Mouse (Mus musculus) limb, embryonic 14.5 days (tissue): Measurements from ENCODE around the gene Mrps18a. TPM values are rescaled to one million over a fixed set of nuclear protein-coding genes. Genes with fewer than 3 reads are reported as not detected.

Experiments
- ATAC-seq: fragments of 200-750 bp; cut with Nextera tagmentation; 2 replicates; pipeline ENCODE4 v1.8.0; 2017; ENCODE audit warnings: low read depth, moderate number of reproducible peaks, moderate TSS enrichment; ENCODE audit not compliant: low FRiP score
- DNase-seq: peaks from one replicate; pipeline ENCODE4 v3.0.0-alpha.2; 2015; ENCODE audit warnings: low spot score
- H3K27ac ChIP-seq: fragments of 300-500 bp; sonication (generic); replicated peaks from 2 replicates; pipeline ENCODE4 v1.5.1; 2014; ENCODE audit warnings: low read depth, mild to moderate bottlenecking, low read length, moderate library complexity, mixed read lengths
- H3K27me3 ChIP-seq: fragments of 300-500 bp; sonication (generic); 2 replicates; pipeline ENCODE4 v1.6.1; 2014; ENCODE audit warnings: low read length, mixed read lengths; ENCODE audit not compliant: control insufficient read depth, insufficient read depth
- H3K36me3 ChIP-seq: fragments of 300-500 bp; sonication (generic); 2 replicates; pipeline ENCODE4 v1.6.1; 2014; ENCODE audit warnings: mild to moderate bottlenecking, low read length, moderate library complexity, mixed read lengths; ENCODE audit not compliant: control insufficient read depth, insufficient read depth
- H3K4me1 ChIP-seq: fragments of 300-500 bp; sonication (generic); 2 replicates; pipeline ENCODE4 v1.6.1; 2014; ENCODE audit warnings: antibody characterized with exemption, low read length, mixed read lengths; ENCODE audit not compliant: control insufficient read depth, insufficient read depth
- H3K4me2 ChIP-seq: fragments of 300-500 bp; sonication (generic); replicated peaks from 2 replicates; pipeline ENCODE4 v1.6.1; 2014; ENCODE audit warnings: low read depth, mild to moderate bottlenecking, low read length, moderate library complexity; ENCODE audit not compliant: severe bottlenecking
- H3K4me3 ChIP-seq: fragments of 300-500 bp; sonication (generic); replicated peaks from 2 replicates; pipeline ENCODE4 v1.5.1; 2014; ENCODE audit warnings: low read length
- H3K9ac ChIP-seq: fragments of 300-500 bp; sonication (generic); 2 replicates; pipeline ENCODE4 v1.6.1; 2014; ENCODE audit warnings: mild to moderate bottlenecking, low read depth, low read length, moderate library complexity; ENCODE audit not compliant: severe bottlenecking
- H3K9me3 ChIP-seq: fragments of 300-500 bp; sonication (generic); 2 replicates; pipeline ENCODE4 v1.6.1; 2016; ENCODE audit warnings: low read length; ENCODE audit not compliant: control insufficient read depth
- POLR2A ChIP-seq: fragments of 200-500 bp; IDR thresholded peaks from 2 replicates; pipeline ENCODE4 v1.8.0; 2012; ENCODE audit warnings: inconsistent platforms, mild to moderate bottlenecking, moderate library complexity, borderline replicate concordance; ENCODE audit not compliant: insufficient read depth, insufficient read length; ENCODE audit errors: extremely low read depth
- WGBS: fragments of 180-500 bp; shearing (Covaris S2); extraction: QIAGEN DNeasy Blood & Tissue Kit; methylation state at CpG from one replicate; pipeline ENCODE4 v1.1.7; 2014; 5-methylcytosine and 5-hydroxymethylcytosine counted together
- polyA plus RNA-seq, 2 experiments: library from polyadenylated mRNA; depleted of rRNA in 1 of 2; stranded (reverse) in 1 of 2; unstranded in 1 of 2; fragments of >200 nt; fragmentation: Nextera tagmentation in 1 of 2; extraction: Ambion mirVana in 1 of 2; gene quantifications; 2 replicates each; pipeline versions ENCODE4 v1.2.1 to v1.2.3; 2012 to 2014

Gene Mrps18a
- polyA plus RNA-seq (2012; rRNA removed) = 63.3 and 92.3 TPM in 2 replicates
- 121 and 132 TPM in 2 replicates for polyA plus RNA-seq (2014; fragmentation: Nextera tagmentation; extraction: Ambion mirVana)

DNA sequence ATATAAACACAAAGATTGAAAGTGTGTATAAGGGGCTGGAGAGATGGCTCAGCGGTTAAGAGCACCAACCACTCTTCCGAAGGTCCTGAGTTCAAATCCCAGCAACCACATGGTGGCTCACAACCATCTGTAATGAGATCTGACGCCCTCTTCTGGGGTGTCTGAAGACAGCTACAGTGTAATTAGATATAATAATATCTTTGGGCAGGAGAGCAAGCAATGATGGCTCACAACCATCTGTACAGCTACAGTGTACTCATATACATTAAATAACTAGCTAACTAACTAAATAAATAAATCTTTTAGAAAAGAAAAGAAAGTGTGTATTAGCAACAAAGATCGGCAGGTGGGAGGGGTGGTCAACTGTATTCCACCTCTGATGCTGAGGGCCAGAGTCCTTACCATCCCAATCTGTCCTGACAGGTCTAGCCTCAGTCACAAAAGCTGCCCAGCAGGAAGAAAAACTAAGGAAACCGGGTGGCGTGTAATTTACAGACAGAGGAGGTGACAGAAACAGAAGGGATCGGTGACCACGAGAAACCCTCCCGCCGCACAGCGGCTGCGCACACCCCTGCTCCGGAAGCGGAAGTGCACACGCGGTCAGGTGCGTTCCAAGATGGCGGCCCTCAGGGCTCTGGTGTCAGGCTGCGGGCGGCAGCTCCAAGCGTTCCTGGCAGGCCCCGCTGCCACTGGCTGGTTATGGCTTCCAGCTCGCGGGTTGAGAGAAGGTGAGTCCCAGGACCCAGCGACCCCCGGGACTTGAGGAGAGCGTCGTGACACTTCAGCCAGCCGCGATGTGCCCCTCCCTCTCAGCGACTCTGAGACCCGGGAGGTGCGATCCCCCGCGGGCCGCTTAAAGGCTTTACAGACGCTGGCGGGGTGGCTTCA lies at the start of gene Mrps18a:
TSS of gene Mrps18a (plus strand) at position 585 of the 888 bp plus-strand sequence.
- H3K9ac ChIP-seq = peak within 1 kb of the TSS; percentile 78
- H3K4me3 ChIP-seq = peak within 1 kb of the TSS; percentile 77
- ATAC-seq = peak; percentile 94
- H3K27ac ChIP-seq = peak within 1 kb of the TSS; percentile 59; the same call in 1 of the 2 replicates
- TF ChIP-seq POLR2A = peak; percentile 91; the same call in 1 of the 2 replicates
- H3K4me1 ChIP-seq = peaks cover 8% of the 10 kb centered on the region; the same call in 1 of the 2 replicates
- 6% methylated on average over 32 of the region's 38 CpGs for WGBS
- no peaks in the 10 kb centered on the region for H3K36me3 ChIP-seq
- DNase-seq = peak; percentile 85
- H3K4me2 ChIP-seq = peak within 1 kb of the TSS; percentile 83
- no peaks in the 10 kb centered on the region for H3K27me3 ChIP-seq
- H3K9me3 ChIP-seq = no peaks in the 10 kb centered on the region

DNA sequence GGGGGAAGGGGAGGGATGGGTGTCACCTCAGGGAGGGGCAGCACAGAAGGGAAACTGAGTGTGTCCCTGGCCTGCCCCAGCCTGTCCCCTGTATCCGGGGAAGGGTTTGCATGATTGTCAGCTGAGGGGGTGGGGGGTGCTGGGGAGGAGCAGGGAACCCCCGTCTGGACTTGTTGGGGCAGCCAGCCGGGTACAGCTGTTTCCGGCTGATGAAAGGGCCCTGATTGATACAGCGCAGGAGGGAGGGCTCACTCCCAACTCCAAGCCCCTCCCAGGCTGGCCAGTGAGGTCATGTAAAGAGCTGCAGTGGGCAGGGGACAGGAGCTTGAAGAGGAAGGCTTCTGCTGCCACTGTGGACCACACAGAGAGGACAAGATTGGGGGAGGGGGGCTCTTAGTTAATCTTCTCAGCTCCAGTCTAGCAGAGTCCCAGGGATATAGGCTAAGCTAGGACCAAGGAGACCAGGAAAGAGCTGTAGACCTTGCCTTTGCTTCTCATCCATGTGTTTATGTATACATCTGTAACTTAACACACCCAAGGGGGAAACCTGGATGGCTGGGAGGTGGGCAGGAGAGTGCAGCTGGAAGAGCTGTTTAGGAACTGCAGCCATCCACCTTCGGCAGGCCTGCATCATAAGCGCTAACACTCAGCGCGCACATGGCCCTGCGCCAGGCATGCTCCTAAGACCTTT lies 47.4 kb upstream of the Mrps18a start:
- Histone ChIP-seq H3K9ac (0 out of 2 replicates have a peak overlapping the region, but pooled peaks have one; percentile 26), H3K4me2 (no peak overlapping the region), H3K27ac (no peak overlapping the region), H3K9me3 (no peaks in the 10 kb centered on the region), H3K4me3 (no peak overlapping the region), H3K4me1 (peaks cover 19% of the 10 kb centered on the region), H3K36me3 (no peaks in the 10 kb centered on the region), H3K27me3 (no peaks in the 10 kb centered on the region)
- peak; percentile 68 for DNase-seq
- WGBS = 17% methylated on average over 10 of the region's 10 CpGs
- TF ChIP-seq POLR2A = no peak
- peak; percentile 81 for ATAC-seq

DNA sequence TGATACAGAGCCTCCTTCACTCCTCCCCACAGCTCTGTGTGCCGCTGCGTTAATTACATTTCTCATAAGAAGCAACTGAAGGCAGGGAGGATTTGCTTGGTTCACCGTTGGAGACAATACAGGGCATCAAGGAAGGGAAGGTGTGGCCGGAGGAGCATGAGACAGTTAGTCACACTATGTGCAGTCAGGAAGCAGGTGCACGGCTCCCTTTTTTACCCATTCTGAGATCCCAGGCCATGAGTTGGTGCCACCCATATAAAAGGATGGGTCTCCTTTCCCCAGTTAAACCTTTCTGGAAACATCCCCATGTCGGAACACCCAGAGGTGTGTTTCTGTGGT lies 46.8 kb upstream of the Mrps18a start:
- TF ChIP-seq POLR2A = no peak
- ATAC-seq = no peak
- H3K9me3 ChIP-seq = no peaks in the 10 kb centered on the region
- no peak overlapping the region for H3K4me3 ChIP-seq
- DNase-seq = no peak
- H3K4me1 ChIP-seq = peaks cover 19% of the 10 kb centered on the region
- H3K9ac ChIP-seq = 0 out of 2 replicates have a peak overlapping the region, but pooled peaks have one; percentile 26
- 43% methylated on average over 6 of the region's 6 CpGs for WGBS
- no peak overlapping the region for H3K4me2 ChIP-seq
- no peaks in the 10 kb centered on the region for H3K36me3 ChIP-seq
- H3K27me3 ChIP-seq = no peaks in the 10 kb centered on the region
- no peak overlapping the region for H3K27ac ChIP-seq

DNA sequence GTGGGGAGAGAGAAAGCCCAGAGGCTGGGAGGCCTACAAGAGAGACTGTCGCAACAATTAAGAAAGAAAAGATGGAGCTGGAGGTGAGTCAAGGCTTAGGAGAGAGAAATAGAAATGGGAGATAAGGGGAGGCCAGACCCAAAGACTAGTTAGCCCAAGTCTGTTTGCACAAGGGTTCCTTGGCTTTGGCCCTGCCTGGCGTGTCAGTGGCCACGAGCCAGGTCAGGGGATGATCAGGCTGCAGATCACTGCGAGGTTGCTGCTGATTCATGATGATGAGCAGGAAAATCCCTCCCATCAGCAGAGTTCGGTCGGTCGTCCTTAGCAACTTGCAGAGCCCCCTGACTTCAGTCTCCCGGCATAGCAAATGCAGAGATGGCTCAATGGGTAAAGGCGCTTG lies 40.7 kb upstream of the Mrps18a start:
- no peaks in the 10 kb centered on the region for H3K36me3 ChIP-seq
- H3K4me3 ChIP-seq = no peak overlapping the region
- WGBS = 75% methylated on average over 9 of the region's 9 CpGs
- no peaks in the 10 kb centered on the region for H3K27me3 ChIP-seq
- ATAC-seq (no peak), DNase-seq (no peak)
- H3K27ac ChIP-seq = no peak overlapping the region
- TF ChIP-seq POLR2A = no peak
- H3K4me1 ChIP-seq = peaks cover 17% of the 10 kb centered on the region
- no peaks in the 10 kb centered on the region for H3K9me3 ChIP-seq
- H3K4me2 ChIP-seq = no peak overlapping the region
- H3K9ac ChIP-seq = no peak overlapping the region

DNA sequence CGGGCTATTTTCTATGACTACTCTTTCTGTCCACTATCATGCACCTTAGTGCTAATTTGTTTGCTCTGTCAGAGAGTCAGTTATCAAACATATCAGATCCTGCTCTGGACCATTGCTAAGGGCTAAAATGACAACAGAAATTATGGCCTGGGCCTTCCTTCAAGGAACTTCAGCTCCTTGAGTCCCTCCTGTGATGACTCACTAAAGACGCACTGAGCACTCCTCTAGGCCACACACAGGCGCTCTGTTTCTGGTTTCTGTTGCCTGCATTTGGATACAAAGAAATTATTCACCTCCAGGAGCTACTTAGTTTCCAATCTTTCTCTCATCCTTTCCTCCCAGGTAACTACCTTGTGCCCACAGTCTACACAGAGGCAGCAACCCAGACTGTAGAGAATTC lies 39.3 kb upstream of the Mrps18a start:
- ATAC-seq = no peak
- Histone ChIP-seq H3K4me3 (no peak overlapping the region), H3K9me3 (no peaks in the 10 kb centered on the region)

More for the DNA sequence above, 39.3 kb upstream of the Mrps18a start:
- no peak overlapping the region for H3K27ac ChIP-seq
- no peak for TF ChIP-seq POLR2A
- no peak overlapping the region for H3K9ac ChIP-seq
- H3K36me3 ChIP-seq = no peaks in the 10 kb centered on the region
- peaks cover 17% of the 10 kb centered on the region for H3K4me1 ChIP-seq
- H3K27me3 ChIP-seq = no peaks in the 10 kb centered on the region
- 85% methylated on average over 3 of the region's 3 CpGs for WGBS
- no peak for DNase-seq
- H3K4me2 ChIP-seq = no peak overlapping the region
